Mouse (Mus musculus) liver, postnatal 0 days (tissue): ENCODE results near the gene Plin2. TPM values are rescaled to one million over a fixed set of nuclear protein-coding genes. Genes with fewer than 3 reads are reported as not detected.
A peak's percentile ranks its signal among the peaks of the same experiment; 100 is the strongest.

Experiments
- ATAC-seq: fragments of 200-750 bp; cut with Nextera tagmentation; 2 replicates; pipeline ENCODE4 v1.8.0; 2017; ENCODE audit warnings: mild to moderate bottlenecking, moderate library complexity
- DNase-seq: peaks from one replicate; pipeline ENCODE4 v3.0.0-alpha.2; 2016
- H3K27ac ChIP-seq: fragments of 300-500 bp; sonication (generic); 2 replicates; pipeline ENCODE4 v1.5.1; 2014; ENCODE audit warnings: antibody characterized with exemption, moderate library complexity, mild to moderate bottlenecking, low read depth
- H3K27me3 ChIP-seq: fragments of 300-500 bp; sonication (generic); 2 replicates; pipeline ENCODE4 v1.6.1; 2014; ENCODE audit warnings: low read length, control low read depth, mixed read lengths; ENCODE audit not compliant: insufficient read depth
- H3K36me3 ChIP-seq: fragments of 300-500 bp; sonication (generic); replicated peaks from 2 replicates; pipeline ENCODE4 v1.6.1; 2014; ENCODE audit warnings: mild to moderate bottlenecking, control low read depth, low read length, moderate library complexity, mixed read lengths; ENCODE audit not compliant: insufficient read depth
- H3K4me1 ChIP-seq: fragments of 300-500 bp; sonication (generic); 2 replicates; pipeline ENCODE4 v1.6.1; 2014; ENCODE audit warnings: antibody characterized with exemption, mild to moderate bottlenecking, control low read depth; ENCODE audit not compliant: insufficient read depth
- H3K4me2 ChIP-seq: fragments of 300-500 bp; sonication (generic); 2 replicates; pipeline ENCODE4 v1.6.1; 2014; ENCODE audit warnings: low read depth, mild to moderate bottlenecking, low read length, moderate library complexity, mixed read lengths
- H3K4me3 ChIP-seq: fragments of 300-500 bp; sonication (generic); 2 replicates; pipeline ENCODE4 v1.5.1; 2014; ENCODE audit warnings: low read depth, low read length
- H3K9ac ChIP-seq: fragments of 300-500 bp; sonication (generic); replicated peaks from 2 replicates; pipeline ENCODE4 v1.6.1; 2014; ENCODE audit warnings: mild to moderate bottlenecking, moderate library complexity
- H3K9me3 ChIP-seq: fragments of 300-500 bp; sonication (generic); 2 replicates; pipeline ENCODE4 v1.6.1; 2016; ENCODE audit warnings: mild to moderate bottlenecking, control low read depth, low read length, mixed read lengths
- CTCF ChIP-seq: sonication (generic); IDR thresholded peaks from 2 replicates; pipeline ENCODE4 v1.5.1; 2016; ENCODE audit warnings: antibody characterized with exemption, low read depth
- EP300 ChIP-seq: IDR thresholded peaks from 2 replicates; pipeline ENCODE4 v1.6.1; 2016; ENCODE audit warnings: antibody characterized with exemption, low read depth, mild to moderate bottlenecking
- WGBS: fragments of 180-500 bp; shearing (Covaris S2); extraction: QIAGEN DNeasy Blood & Tissue Kit; methylation state at CpG from one replicate; pipeline ENCODE4 v1.1.7; 2014; ENCODE audit not compliant: insufficient replicate concordance; 5-methylcytosine and 5-hydroxymethylcytosine counted together
- polyA plus RNA-seq: library from polyadenylated mRNA; unstranded; fragments of >200 nt; fragmentation: Nextera tagmentation; extraction: Ambion mirVana; gene quantifications from 2 replicates; pipeline ENCODE4 v1.2.1, GENCODE M21; 2015

The Plin2 gene
- 451 and 487 TPM in 2 replicates for polyA plus RNA-seq

DNA sequence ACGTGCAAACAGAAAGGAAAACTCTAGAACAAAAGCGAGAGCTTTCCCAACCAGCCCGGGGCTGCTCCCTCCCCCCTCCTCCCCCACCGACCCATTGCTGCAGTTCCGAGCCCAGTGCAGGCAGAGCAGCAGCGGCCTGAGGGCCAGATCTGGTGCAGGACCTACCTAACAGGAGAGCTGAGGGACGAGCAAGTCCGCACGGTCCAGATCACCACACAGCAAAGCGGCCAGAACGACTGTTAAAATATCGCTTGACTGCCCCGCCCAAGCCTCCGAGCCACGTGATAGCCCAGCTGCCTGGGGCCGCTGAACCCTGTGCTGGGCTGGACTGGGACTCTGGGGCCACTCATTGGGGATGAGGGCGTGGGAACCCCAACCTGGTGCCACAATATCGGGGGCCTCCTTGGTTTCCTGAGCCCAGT, at the start of gene Plin2:
Gene Plin2, minus strand, starts transcription at position 281 of the 422 bp plus-strand sequence.
- Histone ChIP-seq H3K4me3 (peak within 1 kb of the TSS; percentile 91), H3K27ac (peak within 1 kb of the TSS; percentile 98), H3K4me1 (peaks cover 70% of the 10 kb centered on the region), H3K4me2 (peak within 1 kb of the TSS; percentile 81), H3K36me3 (peaks cover 24% of the 10 kb centered on the region), H3K9me3 (no peaks in the 10 kb centered on the region), H3K9ac (peak within 1 kb of the TSS; percentile 92), H3K27me3 (no peaks in the 10 kb centered on the region)
- ATAC-seq (peak; percentile 78), DNase-seq (peak; percentile 87)
- TF ChIP-seq CTCF (no peak), EP300 (no peak)
- WGBS: 1% methylated on average over 18 of the region's 18 CpGs

- H3K9ac ChIP-seq: no peak overlapping the region
- no peaks in the 10 kb centered on the region for H3K27me3 ChIP-seq
- TF ChIP-seq CTCF: no peak
- TF ChIP-seq EP300: no peak
- H3K9me3 ChIP-seq: no peaks in the 10 kb centered on the region
- 50% methylated on average over 4 of the region's 4 CpGs for WGBS
- H3K36me3 ChIP-seq: no peaks in the 10 kb centered on the region
- ATAC-seq (peak; percentile 84), DNase-seq (no peak)
- no peak overlapping the region for H3K4me2 ChIP-seq
- H3K4me3 ChIP-seq: no peak overlapping the region
- peak overlapping the region; percentile 44 for H3K27ac ChIP-seq
- no peaks in the 10 kb centered on the region for H3K4me1 ChIP-seq
Observed at GRCm38 (mm10) chr4:86718878-86719577, 49.2 kb upstream of the Plin2 start.

DNA sequence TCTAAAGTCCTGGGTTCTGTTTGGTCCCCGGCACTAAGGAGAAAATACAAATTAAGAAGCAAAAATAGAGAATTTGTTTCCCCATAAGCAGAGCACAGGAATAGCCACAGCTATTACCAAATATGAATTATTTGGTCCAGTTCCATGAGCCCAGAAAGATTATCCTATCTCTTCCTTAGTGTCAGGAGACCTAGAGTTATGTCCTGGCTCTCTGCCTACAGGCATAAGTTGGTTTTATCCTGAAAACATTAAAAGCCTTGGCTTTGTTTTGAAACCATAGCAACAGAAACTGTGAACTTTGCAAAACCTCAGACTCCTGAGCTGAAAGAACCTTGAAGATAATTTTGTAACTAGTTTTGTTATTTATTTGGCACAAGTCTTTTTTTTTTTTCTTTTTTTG, 47.3 kb upstream of the Plin2 start:
- H3K9me3 ChIP-seq: no peaks in the 10 kb centered on the region
- H3K27me3 ChIP-seq: no peaks in the 10 kb centered on the region
- 57% methylated on average over 1 of the region's 1 CpGs for WGBS
- no peak overlapping the region for H3K4me2 ChIP-seq
- DNase-seq (no peak), ATAC-seq (no peak)
- H3K4me3 ChIP-seq: no peak overlapping the region
- no peak overlapping the region for H3K27ac ChIP-seq
- no peak overlapping the region for H3K9ac ChIP-seq
- TF ChIP-seq EP300: 0 out of 2 replicates have a peak, but pooled peaks have one; percentile 12
- TF ChIP-seq CTCF: no peak
- H3K4me1 ChIP-seq: no peaks in the 10 kb centered on the region
- no peaks in the 10 kb centered on the region for H3K36me3 ChIP-seq

DNA sequence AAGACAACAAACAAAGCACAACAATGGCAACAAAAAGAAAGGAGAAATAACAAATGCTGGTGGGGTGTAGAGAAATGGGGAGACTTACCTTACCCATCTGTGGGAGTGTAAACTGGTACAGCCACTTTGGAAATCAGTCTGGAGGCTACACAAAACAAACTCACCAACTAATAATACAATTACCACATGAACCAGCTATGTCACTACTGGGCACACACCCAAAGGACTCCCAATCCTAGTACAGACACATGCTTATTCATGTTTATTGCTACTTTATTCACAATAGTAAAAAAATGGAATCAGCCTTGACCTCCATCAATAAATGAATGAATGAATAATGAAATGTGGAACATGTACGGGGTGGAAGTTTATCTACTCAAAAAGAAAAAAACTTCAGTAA, 45.5 kb upstream of the Plin2 start:
- 84% methylated on average over 1 of the region's 1 CpGs for WGBS
- Histone ChIP-seq H3K9me3 (no peaks in the 10 kb centered on the region), H3K4me3 (no peak overlapping the region), H3K27ac (no peak overlapping the region), H3K9ac (no peak overlapping the region), H3K4me2 (no peak overlapping the region), H3K4me1 (no peaks in the 10 kb centered on the region), H3K27me3 (no peaks in the 10 kb centered on the region), H3K36me3 (no peaks in the 10 kb centered on the region)
- TF ChIP-seq EP300 (no peak), CTCF (no peak)
- no peak for DNase-seq
- no peak for ATAC-seq

GRCm38 (mm10) chr4:86713518-86713917, 43.7 kb upstream of the Plin2 start:
- no peak for TF ChIP-seq CTCF
- TF ChIP-seq EP300: no peak
- H3K27ac ChIP-seq: no peak overlapping the region
- no peak overlapping the region for H3K4me2 ChIP-seq
- no peaks in the 10 kb centered on the region for H3K4me1 ChIP-seq
- no peak overlapping the region for H3K9ac ChIP-seq
- DNase-seq (no peak), ATAC-seq (no peak)
- no peaks in the 10 kb centered on the region for H3K36me3 ChIP-seq
- H3K9me3 ChIP-seq: no peaks in the 10 kb centered on the region
- WGBS: 74% methylated on average over 2 of the region's 2 CpGs
- H3K27me3 ChIP-seq: no peaks in the 10 kb centered on the region
- H3K4me3 ChIP-seq: no peak overlapping the region

GRCm38 (mm10) chr4:86712751-86713195, 42.9 kb upstream of the Plin2 start:
- no peak overlapping the region for H3K4me2 ChIP-seq

More at GRCm38 (mm10) chr4:86712751-86713195, 42.9 kb upstream of the Plin2 start:
- no peak for ATAC-seq
- no peaks in the 10 kb centered on the region for H3K27me3 ChIP-seq
- 76% methylated on average over 12 of the region's 12 CpGs for WGBS
- no peaks in the 10 kb centered on the region for H3K4me1 ChIP-seq
- H3K27ac ChIP-seq: no peak overlapping the region
- H3K9ac ChIP-seq: no peak overlapping the region
- H3K9me3 ChIP-seq: no peaks in the 10 kb centered on the region
- H3K36me3 ChIP-seq: no peaks in the 10 kb centered on the region
- DNase-seq: no peak
- TF ChIP-seq CTCF (no peak), EP300 (no peak)
- no peak overlapping the region for H3K4me3 ChIP-seq
